ENCODE assay signal across 8 mouse cellular contexts in genomic region chr2:32720681-32721229, GRCm38 (mm10). TPM values are rescaled to one million over a fixed set of nuclear protein-coding genes. Genes with fewer than 3 reads are reported as not detected.
DNase-seq lines count a peak whose midpoint lies in the region; ATAC-seq and TF ChIP-seq lines count a peak whose summit lies in the region.

TSS of gene Sh2d3c (plus strand) at chr2:32721055.

- peak within 1 kb of the TSS; percentile 42 for H3K9ac ChIP-seq in heart, embryonic 12.5 days
- H3K9ac ChIP-seq in lung, embryonic 15.5 days, result 0 out of 2 replicates have a peak within 1 kb of the TSS, but pooled peaks have one; percentile 13

- no peaks in the 10 kb centered on the region; the same call in 1 of the 2 replicates for H3K36me3 ChIP-seq in heart, embryonic 12.5 days
- H3K36me3 ChIP-seq in lung, embryonic 15.5 days, result no peaks in the 10 kb centered on the region
- H3K36me3 ChIP-seq in spleen, adult 2 months (ENCODE audit: control insufficient read depth, insufficient read depth, low read length), result peaks cover 6% of the 10 kb centered on the region

- peak within 1 kb of the TSS; percentile 4 for H3K4me3 ChIP-seq in heart, embryonic 12.5 days
- peak within 1 kb of the TSS; percentile 26 for H3K4me3 ChIP-seq in lung, embryonic 15.5 days
- peak within 1 kb of the TSS; percentile 75 for H3K4me3 ChIP-seq in spleen, adult 2 months (ENCODE audit: extremely low read depth, insufficient read depth, insufficient read length)

- WGBS in heart, embryonic 12.5 days, result 35% methylated on average over 8 of the region's 8 CpGs
- 18% methylated on average over 8 of the region's 8 CpGs for WGBS in lung, embryonic 15.5 days
- WGBS in spleen, adult 2 months, result 3% methylated on average over 8 of the region's 8 CpGs

- H3K4me1 ChIP-seq in heart, embryonic 12.5 days (replicated peaks), result peaks cover 20% of the 10 kb centered on the region
- H3K4me1 ChIP-seq in lung, embryonic 15.5 days, result peaks cover 27% of the 10 kb centered on the region
- peaks cover 29% of the 10 kb centered on the region; the same call in 1 of the 2 replicates for H3K4me1 ChIP-seq in spleen, adult 2 months (ENCODE audit: control insufficient read depth, insufficient read depth, insufficient read length)

- no peak for TF ChIP-seq CTCF in spleen, adult 2 months (IDR thresholded peaks at IDR 0.05; ENCODE audit: extremely low read depth, insufficient read depth, insufficient read length, insufficient replicate concordance)

- no peaks in the 10 kb centered on the region for H3K27me3 ChIP-seq in heart, embryonic 12.5 days (replicated peaks)
- H3K27me3 ChIP-seq in lung, embryonic 15.5 days, result no peaks in the 10 kb centered on the region
- H3K27me3 ChIP-seq in spleen, adult 2 months (ENCODE audit: control insufficient read depth, insufficient read depth, low read length), result no peaks in the 10 kb centered on the region

- no peak; the same call in 1 of the 2 replicates for ATAC-seq in heart, embryonic 12.5 days (ENCODE audit: insufficient number of reproducible peaks, low FRiP score)
- ATAC-seq in lung, embryonic 15.5 days (ENCODE audit: borderline replicate concordance, extremely low read depth, low FRiP score, low TSS enrichment), result peak; percentile 48; the same call in 1 of the 2 replicates
- no peak for ATAC-seq in erythroblast, adult 5-6 weeks (replicated peaks; ENCODE audit: low FRiP score, poor library complexity, severe bottlenecking)

- peak within 1 kb of the TSS; percentile 26; the same call in 1 of the 2 replicates for H3K27ac ChIP-seq in heart, embryonic 12.5 days (ENCODE audit: poor library complexity, severe bottlenecking)
- H3K27ac ChIP-seq in lung, embryonic 15.5 days, result peak within 1 kb of the TSS; percentile 55
- H3K27ac ChIP-seq in spleen, adult 2 months (ENCODE audit: insufficient read depth, low read length), result peak within 1 kb of the TSS; percentile 93

- no peak for DNase-seq in adrenal gland, adult 18-20 months (ENCODE audit: low spot score in 2 of 2)
- DNase-seq in adrenal gland, adult (ENCODE audit: inconsistent age in 2 of 2, low spot score in 1 of 2), result no peak
- DNase-seq in adrenal gland, postnatal 4 days (ENCODE audit: low spot score in 2 of 2), result no peak
- DNase-seq in kidney, postnatal 4 days, result peak; percentile 74 to 79
- peak in 1 of 2 experiments; percentile 70 for DNase-seq in spleen, adult 2 months (ENCODE audit: low read depth in 1 of 2, low spot score in 2 of 2)

- no peaks in the 10 kb centered on the region for H3K9me3 ChIP-seq in heart, embryonic 12.5 days (replicated peaks)
- no peaks in the 10 kb centered on the region for H3K9me3 ChIP-seq in lung, embryonic 15.5 days

- peak; percentile 32; the same call in 1 of the 2 replicates for TF ChIP-seq POLR2A in spleen, adult 2 months (IDR thresholded peaks at IDR 0.05; ENCODE audit: low read depth, low read length)

- H3K4me2 ChIP-seq in heart, embryonic 12.5 days, result peak within 1 kb of the TSS; percentile 44
- peak within 1 kb of the TSS; percentile 36 for H3K4me2 ChIP-seq in lung, embryonic 15.5 days

RNA-seq across cellular contexts. Expression of gene Sh2d3c, which starts in this region (rescaled TPM):
- 10 to 100 TPM; 11.6 to 14.9 TPM for total RNA-seq in adrenal gland, adult 18-20 months (2021)
- total RNA-seq in adrenal gland, postnatal 4 days (2021), result 10 to 100 TPM; 32.3 to 32.9 TPM
- 35.4 and 36.0 TPM in 2 replicates for polyA plus RNA-seq in heart, embryonic 12.5 days (2016; fragmentation: Nextera tagmentation; extraction: Ambion mirVana)
- polyA plus RNA-seq in lung, embryonic 15.5 days (2015; fragmentation: Nextera tagmentation; extraction: Ambion mirVana), result 40.5 and 41.4 TPM in 2 replicates
- 136 and 175 TPM in 2 replicates for polyA plus RNA-seq in spleen, adult 2 months (2012; rRNA removed)
- total RNA-seq in erythroblast, adult 5-6 weeks (2015; ENCODE audit: low replicate concordance), result 15.4 and 23.2 TPM in 2 replicates
- 5.2 and 6.4 TPM in 2 replicates for total RNA-seq in erythroblast, adult 5-6 weeks (2017; ENCODE audit: low replicate concordance)

Comparison
In these comparisons a context has a peak if more than half of its experiments do, and no peak if none do; other contexts are left out.
1. DNase-seq: peak in kidney, postnatal 4 days (2 of 2); none in adrenal gland, adult 18-20 months (0 of 2), adrenal gland, adult (0 of 2) and adrenal gland, postnatal 4 days (0 of 2).
2. H3K27ac ChIP-seq: peak in every context shown above with its lines; median percentile 93 in spleen, adult 2 months; 55 in lung, embryonic 15.5 days; 26 in heart, embryonic 12.5 days.
3. H3K4me3 ChIP-seq: peak in every context shown above with its lines; median percentile 75 in spleen, adult 2 months; 26 in lung, embryonic 15.5 days; 4 in heart, embryonic 12.5 days.